Mouse (Mus musculus): ENCODE measurements around the gene Brdt.

DNA sequence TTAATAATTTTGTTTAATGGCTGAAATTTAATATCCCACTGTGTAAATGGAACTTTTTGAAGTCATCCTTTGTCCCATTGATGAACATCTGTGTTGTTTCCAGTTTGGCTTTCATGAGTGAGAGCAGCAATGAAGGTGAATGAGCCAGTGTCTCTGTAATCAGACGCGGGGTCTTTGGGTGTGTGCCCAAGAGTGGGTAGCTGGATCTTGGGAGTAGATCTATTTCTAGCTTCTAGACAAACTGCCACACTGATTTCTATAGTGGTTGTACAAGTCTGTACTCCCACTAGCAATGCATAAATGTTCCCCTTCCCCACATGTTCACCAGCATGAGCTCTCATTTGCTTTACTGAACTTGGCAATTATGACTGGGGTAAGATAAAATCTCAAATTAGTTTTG is 58.4 kb downstream of the Brdt start:
- TF ChIP-seq ZNF384 (IDR thresholded peaks at IDR 0.05; ENCODE audit: low read depth, low read length) = no peak
- no peak for TF ChIP-seq MAFK (IDR thresholded peaks at IDR 0.05; ENCODE audit: insufficient read depth, low read depth, low read length)
- no peak for TF ChIP-seq HCFC1 (IDR thresholded peaks at IDR 0.05; ENCODE audit: borderline replicate concordance, insufficient read depth, low read length)
- no peak for TF ChIP-seq CHD2 (IDR thresholded peaks at IDR 0.05; ENCODE audit: low read depth, low read length)
- TF ChIP-seq ZC3H11A (IDR thresholded peaks at IDR 0.05; ENCODE audit: borderline replicate concordance, low read depth, low read length) = no peak

Data from ES-E14 (cell line).